Mouse (Mus musculus) retina, postnatal 7 days (tissue): Measurements from ENCODE around the gene Olfr32.
"Not testable (repeated sequence)": the region's sequence is repeated elsewhere in the genome, so short reads cannot be mapped to it uniquely, and the experiment has no call there.

Experiments used
- DNase-seq: peaks from one replicate; pipeline ENCODE4 v3.0.0-alpha.2; 2012; ENCODE audit warnings: low read depth, low spot score

Olfr32 gene

DNA sequence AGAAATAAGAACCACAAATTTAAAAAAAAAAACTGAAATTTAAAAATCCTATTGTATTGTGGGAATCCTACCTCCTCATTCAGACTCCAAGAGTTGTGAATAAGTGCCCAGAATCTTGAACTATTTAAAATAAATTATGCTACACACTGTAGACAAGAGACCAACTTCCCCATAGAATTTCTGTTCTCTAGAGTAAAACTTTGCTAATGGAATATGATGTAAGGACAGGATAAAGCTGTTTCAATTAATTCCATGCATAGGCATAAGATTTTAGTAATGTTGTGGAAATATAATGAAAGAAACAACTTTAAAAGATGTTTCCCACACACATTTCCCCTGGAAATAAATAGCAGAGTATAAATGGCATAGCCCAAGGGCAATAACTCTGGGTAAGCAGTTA lies at the start of gene Olfr32:
Olfr32 (minus strand) TSS at position 101 of the 400 bp plus-strand sequence.
- DNase-seq, result no peak

DNA sequence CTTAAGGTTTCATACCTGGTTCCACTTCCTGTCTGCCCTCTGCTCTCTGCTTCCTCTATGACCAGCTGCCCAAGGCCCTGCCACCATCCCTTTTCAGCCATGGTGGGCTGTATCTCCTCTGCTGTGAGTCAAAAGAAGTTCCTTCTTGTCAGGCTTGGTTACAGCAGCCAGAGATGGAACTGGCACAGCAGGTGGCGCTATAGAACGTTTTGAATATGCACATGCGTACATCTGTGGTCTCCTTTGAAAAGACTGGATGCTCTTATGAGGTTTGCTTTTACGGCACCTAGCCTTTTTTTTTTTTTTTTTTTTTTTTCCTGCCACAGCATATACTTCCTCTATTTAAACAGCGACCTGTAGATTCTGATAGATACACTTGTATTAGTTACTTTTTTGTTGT lies 45.0 kb upstream of the Olfr32 start:
- DNase-seq, result not testable (repeated sequence)

DNA sequence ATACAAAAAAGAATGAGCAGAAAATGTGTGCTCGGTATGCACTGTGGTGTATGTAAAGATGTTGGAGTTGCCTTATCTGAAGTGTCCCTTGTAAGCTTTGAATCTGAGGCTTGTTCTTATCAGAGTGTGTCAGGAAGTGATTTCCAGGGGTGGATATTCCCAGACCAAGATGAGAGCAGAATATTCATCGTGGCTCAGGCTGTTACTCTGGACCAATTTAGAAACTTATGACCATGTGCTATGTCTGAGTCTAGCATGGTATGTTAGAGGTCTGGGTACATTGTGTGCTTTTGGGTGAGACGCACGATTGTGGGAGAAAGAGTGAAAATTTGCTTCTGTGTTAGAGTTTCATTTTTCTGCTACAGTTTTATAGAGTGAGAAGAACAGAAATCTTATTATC lies 44.0 kb upstream of the Olfr32 start:
- DNase-seq, result not testable (repeated sequence)

DNA sequence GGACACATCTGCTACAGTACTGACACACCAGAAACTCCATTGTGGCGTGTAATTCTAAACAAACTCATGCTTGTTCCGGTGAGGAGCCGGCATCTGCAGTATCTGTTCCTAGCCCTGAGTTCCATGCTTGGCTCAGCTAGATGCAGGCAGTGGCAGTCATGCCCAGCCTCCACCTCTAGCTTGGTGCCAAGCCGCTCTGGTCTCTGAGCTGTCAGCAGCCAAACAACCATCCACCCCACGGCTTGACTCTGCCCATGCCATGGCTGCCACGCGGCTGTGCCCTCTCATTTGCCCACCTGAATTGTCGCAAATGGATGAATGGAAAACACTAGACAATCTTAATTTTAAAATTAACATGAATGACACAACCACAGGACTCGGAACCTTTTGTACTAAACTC lies 11.8 kb upstream of the Olfr32 start:
- DNase-seq, result no peak

DNA sequence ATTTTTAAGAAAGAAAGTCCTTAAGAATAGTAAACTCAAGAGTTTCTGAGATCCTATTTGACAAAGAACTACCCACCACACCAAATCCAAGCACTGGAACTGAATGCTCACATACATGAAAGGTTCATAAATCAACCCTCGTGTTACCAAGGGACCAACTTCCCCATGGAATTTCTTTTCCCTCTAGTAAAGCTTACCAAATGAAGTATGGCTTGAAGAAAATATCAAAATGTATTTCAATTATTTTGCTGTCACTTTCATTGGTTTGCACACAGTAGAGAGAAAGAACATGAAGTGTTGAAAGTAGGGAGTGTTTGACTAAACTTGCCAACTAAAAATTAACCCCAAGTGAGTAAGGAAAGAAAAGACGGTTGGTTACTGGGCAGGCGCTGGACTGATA lies 10.9 kb upstream of the Olfr32 start, which contains the start of gene Olfr1270:
Olfr1270 (minus strand) TSS at position 101 of the 400 bp plus-strand sequence.
- no peak for DNase-seq

DNA sequence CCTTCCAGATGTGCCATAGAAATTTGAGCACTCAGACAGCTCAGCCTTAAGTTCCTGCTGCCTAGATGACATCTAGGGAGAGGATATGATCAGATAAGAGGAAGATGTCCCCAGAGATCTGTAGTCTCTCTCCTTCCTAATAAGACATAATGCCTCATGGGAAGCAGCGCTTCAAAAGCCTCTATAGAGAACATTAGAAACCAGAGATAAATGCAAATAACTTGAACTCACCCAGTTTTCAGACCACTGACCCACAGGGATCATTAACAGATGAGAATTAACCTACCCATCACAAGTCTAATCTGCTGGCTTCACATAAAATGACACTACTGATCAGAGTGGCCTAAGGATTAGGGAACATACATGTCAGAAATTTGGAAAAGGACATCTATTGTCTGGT lies 20.8 kb downstream of the Olfr32 start, which contains the start of gene Olfr1269:
Olfr1269 (minus strand) TSS at position 101 of the 400 bp plus-strand sequence.
- DNase-seq, result no peak
